Mouse (Mus musculus): ENCODE measurements at regions not wholly inside any gene's neighbourhood (a gene's known extent, or its start where the extent isn't known, plus 50 kb on each side); places are given as distances from the start of the nearest gene placed in this dataset.

GRCm38 (mm10) chr13:115230494-115230893 lies 128.7 kb upstream of the Itga1 start:
- TF ChIP-seq POLR2A (IDR thresholded peaks at IDR 0.05; ENCODE audit: borderline replicate concordance, extremely low read depth, low read depth, low read length) (no peak), CTCF (IDR thresholded peaks at IDR 0.05; ENCODE audit: insufficient read depth, low read length) (peak; percentile 45)

Measured in lung, adult 2 months (tissue).